Mouse (Mus musculus): ENCODE measurements around the gene Coasy. TPM values are rescaled to one million over a fixed set of nuclear protein-coding genes. Genes with fewer than 3 reads are reported as not detected.

Coasy gene
- polyA plus RNA-seq, 1 experiment from 2014 or later, result 42.8 TPM

DNA sequence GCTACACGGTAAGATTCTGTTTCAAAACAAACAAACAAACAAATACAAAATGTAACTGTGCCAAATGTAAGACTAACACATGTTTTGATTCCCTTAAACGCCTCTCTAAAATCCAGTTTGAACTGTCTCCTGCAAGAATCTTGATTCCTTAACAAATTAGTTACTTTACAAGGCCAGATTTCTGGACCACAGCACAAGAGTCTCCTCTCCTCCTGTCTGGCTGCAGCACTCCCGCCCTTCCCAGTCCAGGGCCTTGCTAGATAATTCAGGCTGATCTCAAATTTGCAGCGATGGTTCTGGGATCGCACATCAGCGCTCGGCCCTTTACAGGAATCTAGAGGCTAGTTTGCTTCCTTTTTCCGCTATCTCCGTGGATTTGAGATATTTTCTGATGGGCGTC is 706 bp upstream of the Coasy start:
- peaks cover 51% of the 10 kb centered on the region for H3K27me3 ChIP-seq
- peaks cover 36% of the 10 kb centered on the region for H3K4me1 ChIP-seq
- no peaks in the 10 kb centered on the region for H3K9me3 ChIP-seq
- peak overlapping the region; percentile 80 for H3K27ac ChIP-seq
- no peak for ATAC-seq (ENCODE audit: borderline replicate concordance, extremely low read depth, low FRiP score, low TSS enrichment)
- H3K4me3 ChIP-seq, result peak overlapping the region; percentile 78
- peak overlapping the region; percentile 38 for H3K9ac ChIP-seq
- WGBS, result 4% methylated on average over 10 of the region's 10 CpGs
- no peaks in the 10 kb centered on the region for H3K36me3 ChIP-seq
- peak overlapping the region; percentile 92 for H3K4me2 ChIP-seq

- Histone ChIP-seq H3K4me3 (peak overlapping the region; percentile 78), H3K36me3 (no peaks in the 10 kb centered on the region), H3K9me3 (no peaks in the 10 kb centered on the region), H3K27me3 (peaks cover 36% of the 10 kb centered on the region), H3K4me1 (peaks cover 47% of the 10 kb centered on the region), H3K27ac (peak overlapping the region; percentile 87), H3K9ac (peak overlapping the region; percentile 87), H3K4me2 (peak overlapping the region; percentile 92)
- no peak for ATAC-seq (ENCODE audit: borderline replicate concordance, extremely low read depth, low FRiP score, low TSS enrichment)
- 24% methylated on average over 19 of the region's 19 CpGs for WGBS
Observed at GRCm38 (mm10) chr11:101083083-101083697, 825 bp downstream of the Coasy start.

DNA sequence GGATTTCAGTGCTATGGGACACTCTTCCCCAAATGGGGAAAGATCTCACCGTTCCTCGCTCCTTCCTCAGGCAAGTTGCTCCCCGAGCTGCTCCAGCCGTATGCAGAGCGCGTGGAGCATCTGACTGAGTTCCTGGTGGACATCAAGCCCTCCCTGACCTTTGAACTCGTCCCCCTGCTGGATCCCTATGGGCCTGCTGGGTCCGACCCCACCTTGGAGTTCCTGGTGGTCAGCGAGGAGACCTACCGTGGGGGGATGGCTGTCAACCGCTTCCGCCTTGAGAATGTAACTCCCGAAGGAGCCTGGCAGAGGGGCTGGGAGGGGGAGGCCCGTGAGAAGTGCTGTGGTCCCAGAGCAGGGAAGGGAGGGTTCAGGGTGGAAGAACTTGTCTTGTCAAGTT is 1.9 kb downstream of the Coasy start:
- 78% methylated on average over 14 of the region's 14 CpGs for WGBS
- no peaks in the 10 kb centered on the region for H3K9me3 ChIP-seq
- H3K4me1 ChIP-seq, result peaks cover 50% of the 10 kb centered on the region
- no peak for ATAC-seq (ENCODE audit: borderline replicate concordance, extremely low read depth, low FRiP score, low TSS enrichment)
- H3K36me3 ChIP-seq, result peaks cover 8% of the 10 kb centered on the region; the same call in 1 of the 2 replicates
- H3K27ac ChIP-seq, result no peak overlapping the region
- H3K4me3 ChIP-seq, result no peak overlapping the region
- peaks cover 25% of the 10 kb centered on the region for H3K27me3 ChIP-seq
- no peak overlapping the region for H3K9ac ChIP-seq
- H3K4me2 ChIP-seq, result no peak overlapping the region

DNA sequence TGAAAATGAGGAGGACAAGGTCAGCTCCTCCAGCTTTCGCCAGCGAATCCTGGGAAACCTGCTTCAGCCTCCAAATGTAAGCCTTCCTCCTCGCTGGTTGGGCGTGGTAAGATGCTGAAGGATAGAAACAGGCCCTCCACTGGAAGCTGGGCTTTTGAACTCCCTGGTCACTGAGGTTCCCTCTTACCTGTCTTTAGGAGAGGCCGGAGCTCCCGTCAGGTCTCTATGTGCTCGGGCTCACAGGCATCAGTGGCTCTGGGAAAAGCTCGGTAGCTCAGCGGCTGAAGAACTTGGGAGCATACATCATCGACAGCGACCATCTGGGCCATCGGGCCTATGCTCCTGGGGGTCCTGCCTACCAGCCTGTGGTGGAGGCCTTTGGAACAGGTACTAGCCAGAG is 2.4 kb downstream of the Coasy start:
- peaks cover 47% of the 10 kb centered on the region for H3K4me1 ChIP-seq
- no peak overlapping the region for H3K4me2 ChIP-seq
- H3K27me3 ChIP-seq, result peaks cover 20% of the 10 kb centered on the region
- no peaks in the 10 kb centered on the region for H3K9me3 ChIP-seq
- no peak overlapping the region for H3K9ac ChIP-seq
- H3K36me3 ChIP-seq, result peaks cover 14% of the 10 kb centered on the region; the same call in 1 of the 2 replicates
- WGBS, result 90% methylated on average over 12 of the region's 12 CpGs
- no peak overlapping the region for H3K27ac ChIP-seq
- no peak overlapping the region for H3K4me3 ChIP-seq
- ATAC-seq (ENCODE audit: borderline replicate concordance, extremely low read depth, low FRiP score, low TSS enrichment), result no peak

GRCm38 (mm10) chr11:101085617-101086322 is 3.4 kb downstream of the Coasy start:
- Histone ChIP-seq H3K4me2 (no peak overlapping the region), H3K27me3 (peaks cover 10% of the 10 kb centered on the region), H3K9me3 (no peaks in the 10 kb centered on the region), H3K27ac (no peak overlapping the region), H3K36me3 (peaks cover 24% of the 10 kb centered on the region), H3K9ac (no peak overlapping the region), H3K4me1 (peaks cover 46% of the 10 kb centered on the region), H3K4me3 (no peak overlapping the region)
- 88% methylated on average over 18 of the region's 18 CpGs for WGBS
- ATAC-seq (ENCODE audit: borderline replicate concordance, extremely low read depth, low FRiP score, low TSS enrichment), result no peak

- no peak for ATAC-seq (ENCODE audit: borderline replicate concordance, extremely low read depth, low FRiP score, low TSS enrichment)
- H3K4me3 ChIP-seq, result peak overlapping the region; percentile 80
- 73% methylated on average over 6 of the region's 6 CpGs for WGBS
- H3K9ac ChIP-seq, result peak overlapping the region; percentile 84; the same call in 1 of the 2 replicates
- peaks cover 45% of the 10 kb centered on the region for H3K4me1 ChIP-seq
- peaks cover 5% of the 10 kb centered on the region; the same call in 1 of the 2 replicates for H3K27me3 ChIP-seq
- peak overlapping the region; percentile 87; the same call in 1 of the 2 replicates for H3K27ac ChIP-seq
- H3K4me2 ChIP-seq, result peak overlapping the region; percentile 91
- H3K36me3 ChIP-seq, result peaks cover 29% of the 10 kb centered on the region
- H3K9me3 ChIP-seq, result no peaks in the 10 kb centered on the region
Observed at GRCm38 (mm10) chr11:101086323-101086674, 3.9 kb downstream of the Coasy start.

DNA sequence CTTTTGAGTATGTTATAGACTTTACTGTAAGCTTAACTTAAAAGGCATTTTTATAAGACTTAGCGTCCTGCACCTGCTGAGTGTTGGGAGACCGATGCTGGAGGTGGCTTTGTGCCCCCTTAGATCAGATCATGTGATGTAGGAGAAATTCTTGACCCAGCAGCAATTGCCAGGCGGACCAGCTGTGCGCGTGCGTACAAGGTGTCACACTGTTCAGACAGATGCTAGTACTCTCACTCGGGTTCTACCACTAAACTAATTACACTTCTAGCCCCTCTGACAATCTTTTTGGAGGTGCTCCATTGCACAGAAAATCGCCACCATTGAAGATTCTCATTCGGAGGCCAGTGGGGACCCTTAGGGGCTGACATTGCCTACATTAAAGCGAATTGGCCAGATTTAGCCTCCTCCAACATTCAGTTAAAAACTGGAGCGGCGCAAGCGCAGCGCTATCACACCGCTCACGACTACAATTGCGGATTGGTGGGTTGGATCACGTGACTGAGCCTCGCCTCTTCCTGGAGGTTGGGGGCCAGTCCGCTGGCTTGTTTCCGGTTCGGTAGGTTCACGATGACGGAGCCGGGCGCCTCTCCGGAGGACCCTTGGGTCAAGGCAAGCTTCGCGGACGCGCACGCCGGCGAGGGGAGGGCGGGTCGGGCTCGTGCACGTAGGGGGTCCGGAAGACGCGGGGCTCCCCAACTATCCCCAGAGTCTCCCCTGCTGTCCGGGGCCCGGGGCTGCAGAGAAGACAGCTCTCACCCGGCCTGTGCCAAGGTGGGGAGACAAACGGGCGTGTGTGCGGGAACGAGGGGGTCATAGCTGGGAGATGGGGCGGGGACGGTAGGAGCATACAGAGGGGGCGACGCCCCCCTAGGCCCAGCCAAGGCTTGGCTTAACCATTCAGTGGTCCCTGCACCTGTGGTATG is 4.7 kb downstream of the Coasy start, which contains the start of gene Mlx:
TSS of gene Mlx (plus strand) at position 522 of the 926 bp plus-strand sequence.
- Histone ChIP-seq H3K4me3 (peak within 1 kb of the TSS; percentile 80), H3K4me1 (peaks cover 38% of the 10 kb centered on the region), H3K27me3 (no peaks in the 10 kb centered on the region), H3K9ac (peak within 1 kb of the TSS; percentile 84), H3K9me3 (no peaks in the 10 kb centered on the region), H3K36me3 (peaks cover 36% of the 10 kb centered on the region), H3K27ac (peak within 1 kb of the TSS; percentile 87), H3K4me2 (peak within 1 kb of the TSS; percentile 91)
- 2% methylated on average over 52 of the region's 52 CpGs for WGBS
- peak; percentile 81 for ATAC-seq (ENCODE audit: borderline replicate concordance, extremely low read depth, low FRiP score, low TSS enrichment)

- Histone ChIP-seq H3K36me3 (peaks cover 43% of the 10 kb centered on the region), H3K9me3 (no peaks in the 10 kb centered on the region), H3K4me1 (peaks cover 37% of the 10 kb centered on the region), H3K4me2 (peak overlapping the region; percentile 91), H3K27ac (peak overlapping the region; percentile 87), H3K9ac (peak overlapping the region; percentile 84), H3K4me3 (peak overlapping the region; percentile 80), H3K27me3 (no peaks in the 10 kb centered on the region)
- WGBS, result 9% methylated on average over 8 of the region's 8 CpGs
- no peak for ATAC-seq (ENCODE audit: borderline replicate concordance, extremely low read depth, low FRiP score, low TSS enrichment)
Observed at GRCm38 (mm10) chr11:101087682-101088055, 5.3 kb downstream of the Coasy start.

- ATAC-seq (ENCODE audit: borderline replicate concordance, extremely low read depth, low FRiP score, low TSS enrichment), result no peak
- Histone ChIP-seq H3K4me1 (peaks cover 36% of the 10 kb centered on the region), H3K36me3 (peaks cover 55% of the 10 kb centered on the region), H3K9me3 (no peaks in the 10 kb centered on the region), H3K4me3 (no peak overlapping the region), H3K4me2 (no peak overlapping the region), H3K27me3 (no peaks in the 10 kb centered on the region), H3K9ac (no peak overlapping the region), H3K27ac (no peak overlapping the region)
- WGBS, result 86% methylated on average over 1 of the region's 1 CpGs
Observed at GRCm38 (mm10) chr11:101089931-101090330, 7.6 kb downstream of the Coasy start.

- 0 out of 2 replicates have a peak, but pooled peaks have one; percentile 27 for ATAC-seq (ENCODE audit: borderline replicate concordance, extremely low read depth, low FRiP score, low TSS enrichment)
- WGBS, result under 1% methylated on average over 18 of the region's 18 CpGs
Observed at GRCm38 (mm10) chr11:101094930-101095313, 12.6 kb downstream of the Coasy start.

DNA sequence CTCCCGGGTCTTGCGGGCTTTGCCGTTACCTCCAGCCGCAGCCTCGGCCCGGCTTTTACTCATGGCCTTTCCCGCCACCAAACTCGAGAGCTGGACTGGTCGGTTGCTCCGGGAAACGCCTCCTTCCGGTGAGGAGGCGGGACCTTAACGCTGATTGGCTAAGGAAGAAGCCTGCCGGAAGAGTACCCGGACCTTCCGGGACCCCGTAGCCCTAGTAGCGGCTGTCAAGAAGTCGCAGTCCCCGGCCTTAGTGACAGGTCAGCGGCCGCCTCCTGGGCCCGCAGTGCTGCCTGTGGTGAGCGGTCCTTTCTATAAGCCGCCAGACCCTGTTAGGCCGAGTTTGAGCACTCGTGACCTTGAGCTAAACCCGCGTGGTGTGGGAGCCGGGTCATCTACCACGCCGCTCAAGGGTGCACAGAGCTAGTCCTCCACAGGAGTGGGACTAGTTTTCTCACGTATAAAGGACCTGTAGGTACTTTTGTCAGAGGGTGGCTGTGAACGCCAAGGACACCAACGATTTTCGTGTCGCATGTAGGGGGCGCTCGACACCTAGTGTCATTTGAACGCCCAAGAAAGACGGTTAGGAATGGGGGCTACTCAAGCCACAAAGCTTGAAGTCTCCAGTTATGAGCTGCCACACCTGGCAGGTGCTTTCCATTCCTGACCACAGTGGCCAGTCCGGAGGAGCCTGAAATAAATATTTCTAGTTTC is 13.1 kb downstream of the Coasy start, which contains the start of gene Psmc3ip:
TSS of gene Psmc3ip (minus strand) at position 123 of the 711 bp plus-strand sequence.
- Histone ChIP-seq H3K9ac (peak within 1 kb of the TSS; percentile 67), H3K27ac (peak within 1 kb of the TSS; percentile 89), H3K4me3 (peak within 1 kb of the TSS; percentile 69), H3K4me1 (peaks cover 16% of the 10 kb centered on the region), H3K27me3 (no peaks in the 10 kb centered on the region), H3K4me2 (peak within 1 kb of the TSS; percentile 89), H3K36me3 (peaks cover 75% of the 10 kb centered on the region), H3K9me3 (no peaks in the 10 kb centered on the region)
- ATAC-seq (ENCODE audit: borderline replicate concordance, extremely low read depth, low FRiP score, low TSS enrichment), result peak; percentile 94
- WGBS, result under 1% methylated on average over 43 of the region's 43 CpGs

More at GRCm38 (mm10) chr11:101094930-101095313, 12.6 kb downstream of the Coasy start:
- Histone ChIP-seq H3K27ac (0 out of 2 replicates have a peak overlapping the region, but pooled peaks have one; percentile 17), H3K9me3 (no peaks in the 10 kb centered on the region), H3K4me2 (peak overlapping the region; percentile 89), H3K36me3 (peaks cover 75% of the 10 kb centered on the region), H3K4me3 (peak overlapping the region; percentile 69), H3K9ac (peak overlapping the region; percentile 55), H3K27me3 (no peaks in the 10 kb centered on the region), H3K4me1 (peaks cover 16% of the 10 kb centered on the region)
